8 mouse cellular contexts compared by ENCODE assay signal in genomic region chr5:143620941-143621340, GRCm38 (mm10). TPM values are rescaled to one million over a fixed set of nuclear protein-coding genes. Genes with fewer than 3 reads are reported as not detected.
DNase-seq lines count a peak whose midpoint lies in the region; ATAC-seq and TF ChIP-seq lines count a peak whose summit lies in the region.

No protein-coding gene starts in this region.

- no peak overlapping the region for H3K27ac ChIP-seq in forebrain, embryonic 14.5 days (ENCODE audit: low read depth, low read length)
- H3K27ac ChIP-seq in forebrain, embryonic 12.5 days: no peak overlapping the region
- peak overlapping the region; percentile 51; the same call in 1 of the 2 replicates for H3K27ac ChIP-seq in kidney, embryonic 15.5 days

- H3K79me2 ChIP-seq in myocyte (ENCODE audit: control insufficient read depth, insufficient read depth): peaks cover 36% of the 10 kb centered on the region

- no peaks in the 10 kb centered on the region for H3K9me3 ChIP-seq in forebrain, embryonic 14.5 days (replicated peaks; ENCODE audit: control insufficient read depth, low read length)
- H3K9me3 ChIP-seq in forebrain, embryonic 12.5 days: no peaks in the 10 kb centered on the region
- no peaks in the 10 kb centered on the region for H3K9me3 ChIP-seq in kidney, embryonic 15.5 days (replicated peaks)

- ATAC-seq in forebrain, embryonic 14.5 days: no peak
- ATAC-seq in forebrain, embryonic 12.5 days (ENCODE audit: low FRiP score): no peak
- peak; percentile 59; the same call in 1 of the 2 replicates for ATAC-seq in kidney, embryonic 15.5 days (replicated peaks; ENCODE audit: low FRiP score)

- no peaks in the 10 kb centered on the region for H3K27me3 ChIP-seq in forebrain, embryonic 14.5 days (replicated peaks; ENCODE audit: control insufficient read depth, insufficient read depth, low read length)
- H3K27me3 ChIP-seq in forebrain, embryonic 12.5 days: no peaks in the 10 kb centered on the region
- no peaks in the 10 kb centered on the region for H3K27me3 ChIP-seq in kidney, embryonic 15.5 days
- no peaks in the 10 kb centered on the region for H3K27me3 ChIP-seq in myocyte (ENCODE audit: control insufficient read depth, insufficient read depth, insufficient read length)

- H3K4me2 ChIP-seq in forebrain, embryonic 14.5 days (ENCODE audit: low read length): no peak overlapping the region
- H3K4me2 ChIP-seq in forebrain, embryonic 12.5 days: no peak overlapping the region
- H3K4me2 ChIP-seq in kidney, embryonic 15.5 days: peak overlapping the region; percentile 39
- peak overlapping the region; percentile 92 for H3K4me2 ChIP-seq in myocyte (ENCODE audit: low read depth)

- no peak for TF ChIP-seq POLR2A in myocyte (IDR thresholded peaks at IDR 0.05; ENCODE audit: insufficient read length, low read depth)

- H3K36me3 ChIP-seq in forebrain, embryonic 14.5 days (ENCODE audit: control insufficient read depth, insufficient read depth, low read length): no peaks in the 10 kb centered on the region
- no peaks in the 10 kb centered on the region for H3K36me3 ChIP-seq in forebrain, embryonic 12.5 days (replicated peaks)
- H3K36me3 ChIP-seq in kidney, embryonic 15.5 days: no peaks in the 10 kb centered on the region
- no peaks in the 10 kb centered on the region for H3K36me3 ChIP-seq in myocyte (ENCODE audit: control insufficient read depth, insufficient read depth)

- H3K4me1 ChIP-seq in forebrain, embryonic 14.5 days (ENCODE audit: control insufficient read depth, insufficient read depth, low read length): peaks cover 7% of the 10 kb centered on the region; the same call in 1 of the 2 replicates
- H3K4me1 ChIP-seq in forebrain, embryonic 12.5 days: peaks cover 30% of the 10 kb centered on the region
- peaks cover 57% of the 10 kb centered on the region for H3K4me1 ChIP-seq in kidney, embryonic 15.5 days

- H3K4me3 ChIP-seq in forebrain, embryonic 14.5 days (ENCODE audit: low read depth, low read length): no peak overlapping the region
- no peak overlapping the region for H3K4me3 ChIP-seq in forebrain, embryonic 12.5 days (replicated peaks)
- no peak overlapping the region; the same call in 1 of the 2 replicates for H3K4me3 ChIP-seq in kidney, embryonic 15.5 days (replicated peaks)
- H3K4me3 ChIP-seq in myocyte: no peak overlapping the region

- no peak overlapping the region for H3ac ChIP-seq in myocyte (ENCODE audit: control insufficient read depth, insufficient read length)

- peak; percentile 61 for DNase-seq in forebrain, embryonic 14.5 days (ENCODE audit: low spot score)
- peak; percentile 60 for DNase-seq in urinary bladder, postnatal 25 days (ENCODE audit: low spot score)
- no peak for DNase-seq in urinary bladder, adult 2 months (ENCODE audit: low spot score)
- DNase-seq in thymus, postnatal 36 days: no peak
- no peak for DNase-seq in ovary, postnatal 14 days (ENCODE audit: low spot score)

- 45% methylated on average over 13 of the region's 13 CpGs for WGBS in forebrain, embryonic 14.5 days
- WGBS in forebrain, embryonic 12.5 days: 63% methylated on average over 13 of the region's 13 CpGs
- WGBS in kidney, embryonic 15.5 days: 10% methylated on average over 13 of the region's 13 CpGs

- no peak overlapping the region for H3K9ac ChIP-seq in forebrain, embryonic 14.5 days (ENCODE audit: low read length)
- no peak overlapping the region for H3K9ac ChIP-seq in forebrain, embryonic 12.5 days
- no peak overlapping the region for H3K9ac ChIP-seq in kidney, embryonic 15.5 days

TF ChIP-seq in myocyte, 11 proteins besides CTCF, POLR2A, EP300 and RAD21:
- TF ChIP-seq CEBPB (IDR thresholded peaks at IDR 0.05; ENCODE audit: insufficient read depth, poor library complexity, severe bottlenecking) (no peak), SRF (IDR thresholded peaks at IDR 0.05; ENCODE audit: control insufficient read depth, insufficient read length, low read depth) (no peak), USF1 (IDR thresholded peaks at IDR 0.05; ENCODE audit: low read depth) (no peak), MYOG (IDR thresholded peaks at IDR 0.05; ENCODE audit: control insufficient read depth in 1 of 3, insufficient read depth in 1 of 3, insufficient read length in 2 of 3, low read depth in 2 of 3) (no peak), MYOD1 (IDR thresholded peaks at IDR 0.05; ENCODE audit: control insufficient read depth in 1 of 3, insufficient read length in 2 of 3, low read depth in 2 of 3) (no peak), TCF3 (IDR thresholded peaks at IDR 0.05; ENCODE audit: insufficient read length, low read depth) (no peak), POLR2AphosphoS2 (IDR thresholded peaks at IDR 0.05; ENCODE audit: insufficient read length, low read depth) (no peak), E2F4 (IDR thresholded peaks at IDR 0.05; ENCODE audit: insufficient read depth) (no peak), TCF12 (IDR thresholded peaks at IDR 0.05; ENCODE audit: insufficient read depth, poor library complexity, severe bottlenecking) (no peak), MAX (IDR thresholded peaks at IDR 0.05; ENCODE audit: low read depth) (no peak), REST (IDR thresholded peaks at IDR 0.05; ENCODE audit: insufficient read depth, insufficient read length) (no peak)

RNA-seq across cellular contexts. Expression of gene Cyth3, which starts 1.3 kb away (rescaled TPM):
- polyA plus RNA-seq in forebrain, embryonic 14.5 days (2014; fragmentation: Nextera tagmentation; extraction: Ambion mirVana): 26.1 and 34.1 TPM in 2 replicates
- 25.7 and 27.8 TPM in 2 replicates for polyA plus RNA-seq in forebrain, embryonic 12.5 days (2016; fragmentation: Nextera tagmentation; extraction: Ambion mirVana)
- 43.7 and 45.6 TPM in 2 replicates for polyA plus RNA-seq in urinary bladder, adult 2 months (2012; rRNA removed)
- polyA plus RNA-seq in kidney, embryonic 15.5 days (2015; fragmentation: Nextera tagmentation; extraction: Ambion mirVana): 66.0 and 71.5 TPM in 2 replicates
- polyA plus RNA-seq in myocyte (2012; fragmentation: generic; extraction: Trizol): 18.5 TPM

Comparison
In these comparisons a context has a peak if more than half of its experiments do, and no peak if none do; other contexts are left out.
1. DNase-seq: peak in forebrain, embryonic 14.5 days (single experiment) and urinary bladder, postnatal 25 days (single experiment); none in urinary bladder, adult 2 months (single experiment), thymus, postnatal 36 days (0 of 2) and ovary, postnatal 14 days (single experiment).
2. H3K4me2 ChIP-seq: peak in kidney, embryonic 15.5 days (single experiment) and myocyte (single experiment); none in forebrain, embryonic 14.5 days (single experiment) and forebrain, embryonic 12.5 days (single experiment).